Mouse (Mus musculus): ENCODE results near the gene Il17rd.

Gene Il17rd

GRCm38 (mm10) chr14:27142680-27143079 is 103.9 kb downstream of the Il17rd start:
- DNase-seq (ENCODE audit: low read depth, low spot score): no peak

- no peak for DNase-seq (ENCODE audit: low read depth, low spot score)
Measured at GRCm38 (mm10) chr14:27145171-27146045, 106.7 kb downstream of the Il17rd start.

- no peak for DNase-seq (ENCODE audit: low read depth, low spot score)
Measured at GRCm38 (mm10) chr14:27147726-27148125, 109.0 kb downstream of the Il17rd start.

- DNase-seq (ENCODE audit: low read depth, low spot score): no peak
Measured at GRCm38 (mm10) chr14:27149401-27149800, 110.7 kb downstream of the Il17rd start.

- DNase-seq (ENCODE audit: low read depth, low spot score): no peak
Measured at GRCm38 (mm10) chr14:27150011-27150640, 111.4 kb downstream of the Il17rd start.

- DNase-seq (ENCODE audit: low read depth, low spot score): no peak
Measured at GRCm38 (mm10) chr14:27151432-27151831, 112.7 kb downstream of the Il17rd start.

GRCm38 (mm10) chr14:27155088-27155487 is 116.3 kb downstream of the Il17rd start:
- DNase-seq (ENCODE audit: low read depth, low spot score): no peak

GRCm38 (mm10) chr14:27156032-27156431 is 117.3 kb downstream of the Il17rd start:
- DNase-seq (ENCODE audit: low read depth, low spot score): no peak
